Mouse (Mus musculus) neural tube, embryonic 15.5 days (tissue): ENCODE results near the gene Gm4792. TPM values are rescaled to one million over a fixed set of nuclear protein-coding genes. Genes with fewer than 3 reads are reported as not detected.

Experiments used
- ATAC-seq: fragments of 200-750 bp; cut with Nextera tagmentation; 2 replicates; pipeline ENCODE4 v1.8.0; 2017; ENCODE audit warnings: mild to moderate bottlenecking, moderate TSS enrichment, moderate library complexity; ENCODE audit not compliant: low FRiP score
- H3K27ac ChIP-seq: fragments of 300-500 bp; sonication (generic); replicated peaks from 2 replicates; pipeline ENCODE4 v1.5.1; 2015; ENCODE audit warnings: mild to moderate bottlenecking, inconsistent platforms
- H3K27me3 ChIP-seq: fragments of 300-500 bp; sonication (generic); replicated peaks from 2 replicates; pipeline ENCODE4 v1.6.1; 2015; ENCODE audit warnings: inconsistent platforms
- H3K36me3 ChIP-seq: fragments of 300-500 bp; sonication (generic); 2 replicates; pipeline ENCODE4 v1.6.1; 2015; ENCODE audit warnings: inconsistent platforms
- H3K4me1 ChIP-seq: fragments of 300-500 bp; sonication (generic); 2 replicates; pipeline ENCODE4 v1.6.1; 2015; ENCODE audit warnings: inconsistent platforms
- H3K4me2 ChIP-seq: fragments of 300-500 bp; sonication (generic); 2 replicates; pipeline ENCODE4 v1.6.1; 2015; ENCODE audit warnings: inconsistent platforms, mild to moderate bottlenecking, moderate library complexity
- H3K4me3 ChIP-seq: fragments of 300-500 bp; sonication (generic); replicated peaks from 2 replicates; pipeline ENCODE4 v1.5.1; 2015; ENCODE audit warnings: mild to moderate bottlenecking, inconsistent platforms
- H3K9ac ChIP-seq: fragments of 300-500 bp; sonication (generic); replicated peaks from 2 replicates; pipeline ENCODE4 v1.6.1; 2015; ENCODE audit warnings: mild to moderate bottlenecking, inconsistent platforms
- H3K9me3 ChIP-seq: fragments of 300-500 bp; sonication (generic); replicated peaks from 2 replicates; pipeline ENCODE4 v1.6.1; 2016; ENCODE audit warnings: inconsistent platforms
- WGBS: fragments of 180-500 bp; shearing (Covaris S2); methylation state at CpG from one replicate; pipeline ENCODE4 v1.1.7; 2015; ENCODE audit warnings: mixed read lengths; 5-methylcytosine and 5-hydroxymethylcytosine counted together
- polyA plus RNA-seq: library from polyadenylated mRNA; unstranded; fragments of >200 nt; fragmentation: Nextera tagmentation; extraction: Ambion mirVana; gene quantifications from 2 replicates; pipeline ENCODE4 v1.2.1, GENCODE M21; 2015

The Gm4792 gene
- polyA plus RNA-seq, 1 experiment from 2014 or later, result 0.20 TPM

GRCm38 (mm10) chr10:94332358-94333137, 34.0 kb upstream of the Gm4792 start:
- Histone ChIP-seq H3K9me3 (no peaks in the 10 kb centered on the region), H3K4me2 (no peak overlapping the region), H3K9ac (no peak overlapping the region), H3K36me3 (no peaks in the 10 kb centered on the region), H3K27ac (no peak overlapping the region), H3K4me1 (peaks cover 5% of the 10 kb centered on the region; the same call in 1 of the 2 replicates), H3K27me3 (no peaks in the 10 kb centered on the region), H3K4me3 (no peak overlapping the region)
- WGBS, result 84% methylated on average over 16 of the region's 16 CpGs
- no peak for ATAC-seq

GRCm38 (mm10) chr10:94329962-94330361, 31.5 kb upstream of the Gm4792 start:
- peaks cover 1% of the 10 kb centered on the region; the same call in 1 of the 2 replicates for H3K4me1 ChIP-seq
- no peak overlapping the region for H3K4me3 ChIP-seq
- ATAC-seq, result peak; percentile 58; the same call in 1 of the 2 replicates
- H3K9ac ChIP-seq, result no peak overlapping the region
- no peaks in the 10 kb centered on the region for H3K9me3 ChIP-seq
- H3K27ac ChIP-seq, result no peak overlapping the region
- no peaks in the 10 kb centered on the region for H3K36me3 ChIP-seq
- no peaks in the 10 kb centered on the region for H3K27me3 ChIP-seq
- no peak overlapping the region for H3K4me2 ChIP-seq
- WGBS, result 36% methylated on average over 5 of the region's 5 CpGs

- Histone ChIP-seq H3K9ac (no peak overlapping the region), H3K4me1 (peaks cover 11% of the 10 kb centered on the region), H3K27ac (0 out of 2 replicates have a peak overlapping the region, but pooled peaks have one; percentile 28), H3K27me3 (no peaks in the 10 kb centered on the region), H3K4me2 (no peak overlapping the region), H3K36me3 (no peaks in the 10 kb centered on the region), H3K9me3 (no peaks in the 10 kb centered on the region), H3K4me3 (no peak overlapping the region)
- 36% methylated on average over 4 of the region's 4 CpGs for WGBS
- no peak for ATAC-seq
These were observed 20.1 kb upstream of the Gm4792 start for GRCm38 (mm10) chr10:94318574-94318973.

- H3K36me3 ChIP-seq, result no peaks in the 10 kb centered on the region
- no peak overlapping the region for H3K27ac ChIP-seq
- H3K27me3 ChIP-seq, result no peaks in the 10 kb centered on the region; the same call in 1 of the 2 replicates
- no peak overlapping the region; the same call in 1 of the 2 replicates for H3K4me3 ChIP-seq
- H3K9me3 ChIP-seq, result no peaks in the 10 kb centered on the region
- WGBS, result 84% methylated on average over 4 of the region's 4 CpGs
- H3K4me2 ChIP-seq, result peak overlapping the region; percentile 98
- H3K9ac ChIP-seq, result no peak overlapping the region
- no peak for ATAC-seq
- H3K4me1 ChIP-seq, result peaks cover 17% of the 10 kb centered on the region
These were observed 14.6 kb upstream of the Gm4792 start for GRCm38 (mm10) chr10:94313146-94313545.

GRCm38 (mm10) chr10:94312007-94312715, 13.7 kb upstream of the Gm4792 start:
- Histone ChIP-seq H3K4me1 (peaks cover 17% of the 10 kb centered on the region), H3K36me3 (no peaks in the 10 kb centered on the region), H3K27ac (peak overlapping the region; percentile 54), H3K4me2 (peak overlapping the region; percentile 98), H3K4me3 (peak overlapping the region; percentile 53), H3K27me3 (no peaks in the 10 kb centered on the region; the same call in 1 of the 2 replicates), H3K9ac (peak overlapping the region; percentile 51), H3K9me3 (no peaks in the 10 kb centered on the region)
- peak; percentile 81 for ATAC-seq
- WGBS, result under 1% methylated on average over 45 of the region's 45 CpGs

- Histone ChIP-seq H3K9ac (peak within 1 kb of the TSS; percentile 51), H3K4me1 (peaks cover 17% of the 10 kb centered on the region), H3K4me3 (peak within 1 kb of the TSS; percentile 53), H3K27me3 (no peaks in the 10 kb centered on the region; the same call in 1 of the 2 replicates), H3K9me3 (no peaks in the 10 kb centered on the region), H3K27ac (peak within 1 kb of the TSS; percentile 54), H3K36me3 (no peaks in the 10 kb centered on the region), H3K4me2 (peak within 1 kb of the TSS; percentile 98)
- WGBS, result 3% methylated on average over 19 of the region's 19 CpGs
- peak; percentile 25; the same call in 1 of the 2 replicates for ATAC-seq
These were observed 13.1 kb upstream of the Gm4792 start, which contains the start of gene Tmcc3 for GRCm38 (mm10) chr10:94311511-94312006. Tmcc3 (plus strand) TSS chr10:94311949.

GRCm38 (mm10) chr10:94310499-94311267, 12.2 kb upstream of the Gm4792 start:
- H3K9me3 ChIP-seq, result no peaks in the 10 kb centered on the region
- H3K9ac ChIP-seq, result no peak overlapping the region
- H3K4me1 ChIP-seq, result peaks cover 17% of the 10 kb centered on the region
- WGBS, result 48% methylated on average over 8 of the region's 9 CpGs
- H3K27ac ChIP-seq, result no peak overlapping the region
- H3K36me3 ChIP-seq, result no peaks in the 10 kb centered on the region
- H3K27me3 ChIP-seq, result no peaks in the 10 kb centered on the region; the same call in 1 of the 2 replicates
- ATAC-seq, result no peak
- H3K4me3 ChIP-seq, result no peak overlapping the region
- H3K4me2 ChIP-seq, result no peak overlapping the region

- Histone ChIP-seq H3K4me1 (no peaks in the 10 kb centered on the region), H3K4me3 (no peak overlapping the region), H3K9ac (no peak overlapping the region), H3K27me3 (no peaks in the 10 kb centered on the region), H3K27ac (no peak overlapping the region), H3K4me2 (no peak overlapping the region), H3K36me3 (no peaks in the 10 kb centered on the region), H3K9me3 (no peaks in the 10 kb centered on the region)
- WGBS, result 66% methylated on average over 5 of the region's 5 CpGs
- no peak for ATAC-seq
These were observed 7.0 kb upstream of the Gm4792 start for GRCm38 (mm10) chr10:94305526-94305925.

GRCm38 (mm10) chr10:94304064-94304657, 5.7 kb upstream of the Gm4792 start:
- Histone ChIP-seq H3K4me2 (no peak overlapping the region), H3K4me1 (no peaks in the 10 kb centered on the region), H3K27ac (peak overlapping the region; percentile 37; the same call in 1 of the 2 replicates), H3K9me3 (no peaks in the 10 kb centered on the region), H3K36me3 (no peaks in the 10 kb centered on the region), H3K9ac (no peak overlapping the region), H3K27me3 (no peaks in the 10 kb centered on the region), H3K4me3 (no peak overlapping the region)
- 57% methylated on average over 9 of the region's 9 CpGs for WGBS
- ATAC-seq, result no peak

- no peaks in the 10 kb centered on the region for H3K36me3 ChIP-seq
- H3K27ac ChIP-seq, result no peak overlapping the region
- no peaks in the 10 kb centered on the region for H3K27me3 ChIP-seq
- H3K4me3 ChIP-seq, result no peak overlapping the region
- H3K4me1 ChIP-seq, result peaks cover 26% of the 10 kb centered on the region
- no peak overlapping the region for H3K4me2 ChIP-seq
- whole genome bisulfite sequencing, result 95% methylated on average over 2 of the region's 2 CpGs
- H3K9me3 ChIP-seq, result no peaks in the 10 kb centered on the region
- no peak overlapping the region for H3K9ac ChIP-seq
- ATAC-seq, result no peak
These were observed 798 bp upstream of the Gm4792 start for GRCm38 (mm10) chr10:94299301-94299700.
